Mouse (Mus musculus): ENCODE measurements around the gene Gm34653. TPM values are rescaled to one million over a fixed set of nuclear protein-coding genes. Genes with fewer than 3 reads are reported as not detected.

Gm34653 gene
- total RNA-seq, 2 experiments from 2014 or later, result not detected

DNA sequence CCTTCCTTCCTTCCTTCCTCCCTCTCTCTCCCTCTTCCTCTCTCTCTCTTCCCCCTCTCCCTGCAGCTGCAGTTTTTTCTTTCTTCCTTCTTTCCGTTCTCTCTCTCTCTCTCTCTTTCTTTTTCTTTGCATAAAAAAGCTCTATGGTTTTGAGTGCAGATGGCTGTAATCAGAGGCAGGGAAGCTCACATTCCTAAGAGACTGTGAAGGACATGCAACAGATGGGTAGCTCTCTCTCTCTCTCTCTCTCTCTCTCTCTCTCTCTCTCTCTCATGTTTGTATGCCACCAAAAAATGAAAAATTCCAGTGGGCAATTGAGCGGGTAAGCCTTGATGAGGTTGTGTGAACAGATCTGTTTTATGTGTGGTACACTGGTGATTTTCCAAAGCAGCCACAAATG, 51.4 kb downstream of the Gm34653 start:
- no peak for DNase-seq

Other genes starting within 250 kb of the Gm34653 start
- 10 to 100 TPM; 47.3 to 55.6 TPM for gene Gapvd1, start 77.8 kb upstream of the Gm34653 start, total RNA-seq (2021)
- gene Hspa5, start 61.0 kb upstream of the Gm34653 start, total RNA-seq (2021), result 100 to 1,000 TPM; 414 to 539 TPM
- gene Rabepk, start 33.1 kb upstream of the Gm34653 start, total RNA-seq (2021), result 10 to 100 TPM; 25.8 to 28.7 TPM
- gene Fbxw2, start 6.7 kb upstream of the Gm34653 start, total RNA-seq (2021), result 10 to 100 TPM; 70.6 to 71.2 TPM
- gene Cutal, start 41.4 kb downstream of the Gm34653 start, total RNA-seq (2021), result 10 to 100 TPM in 1 of 2 experiments, 1 to 10 TPM in 1; 4.1 to 11.1 TPM
- 10 to 100 TPM; 29.7 to 38.5 TPM for gene Psmd5, start 42.0 kb downstream of the Gm34653 start, total RNA-seq (2021)
- gene Phf19, start 81.0 kb downstream of the Gm34653 start, total RNA-seq (2021), result 1 to 10 TPM; 5.8 to 7.6 TPM
- 1 to 10 TPM; 3.5 to 3.7 TPM for gene Traf1, start 128.8 kb downstream of the Gm34653 start, total RNA-seq (2021)
- gene Hc, start 228.4 kb downstream of the Gm34653 start, total RNA-seq (2021), result 10 to 100 TPM; 36.3 to 64.6 TPM

All from adrenal gland, postnatal 10 days (tissue).